Mouse (Mus musculus) 416B (cell line): ENCODE results near the gene Rbm17.
"Not testable (repeated sequence)": the region's sequence is repeated elsewhere in the genome, so short reads cannot be mapped to it uniquely, and the experiment has no call there.

Source experiments
- DNase-seq: peaks from one replicate; pipeline ENCODE4 v3.0.0; 2011; ENCODE audit warnings: low read depth

The Rbm17 gene

DNA sequence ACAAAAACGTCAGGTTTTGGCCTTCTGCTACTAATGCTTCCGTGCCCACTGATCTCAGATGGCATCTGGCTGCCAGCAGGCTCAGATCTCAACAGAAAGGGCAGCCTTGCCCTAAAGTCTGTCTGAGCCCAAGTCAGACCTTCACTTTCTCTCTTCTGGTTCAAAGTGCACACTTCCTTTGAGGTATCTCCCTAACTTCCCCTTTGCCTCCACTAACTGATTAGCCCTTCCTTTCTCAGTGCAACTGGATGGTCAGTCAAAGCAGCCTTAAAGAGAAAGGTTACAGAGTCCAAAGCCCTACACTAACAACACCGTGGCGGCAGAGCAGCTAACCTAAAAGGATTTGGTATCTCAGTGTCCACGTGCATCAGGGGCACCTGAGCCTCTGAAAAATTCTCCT lies 59.6 kb downstream of the Rbm17 start:
- peak; percentile 86 for DNase-seq

DNA sequence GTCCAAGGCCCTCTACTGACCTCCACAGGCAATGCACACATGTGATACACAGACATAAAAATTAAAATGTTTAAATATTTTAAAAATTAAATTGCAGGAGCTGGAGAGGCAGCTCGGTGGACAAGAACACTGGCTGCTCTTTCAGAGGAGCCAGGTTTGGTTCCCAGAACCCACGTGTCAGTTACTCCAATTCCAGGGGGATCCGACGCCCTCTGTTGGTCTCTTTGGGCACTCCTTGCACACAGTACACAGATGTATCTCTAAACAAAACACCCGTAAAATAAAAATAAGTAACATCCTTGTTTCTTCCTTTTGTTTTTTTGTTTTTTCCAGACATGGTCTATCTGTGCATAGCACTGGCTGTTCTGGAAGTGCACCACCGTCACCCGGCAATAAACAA lies 60.8 kb downstream of the Rbm17 start:
- DNase-seq, result peak; percentile 37

DNA sequence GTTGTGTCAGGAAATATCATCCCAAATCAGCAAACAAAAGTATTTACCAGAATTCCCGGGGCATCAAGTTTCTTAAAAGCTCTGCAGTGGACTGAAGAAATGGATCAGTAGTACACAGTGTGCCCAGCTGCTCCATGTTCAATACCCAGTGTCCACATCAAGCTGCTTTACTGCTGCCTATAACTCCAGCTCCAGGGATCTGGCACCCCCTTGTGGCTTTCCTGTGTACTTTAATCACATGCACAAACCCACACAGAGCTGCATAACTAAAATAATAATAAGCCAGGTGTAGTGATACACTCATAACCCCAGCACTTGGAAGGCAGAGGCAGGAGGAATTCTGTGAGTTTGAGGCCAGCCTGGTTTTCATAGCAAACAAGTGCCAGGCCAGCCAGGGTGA lies 61.3 kb downstream of the Rbm17 start:
- peak; percentile 80 for DNase-seq

DNA sequence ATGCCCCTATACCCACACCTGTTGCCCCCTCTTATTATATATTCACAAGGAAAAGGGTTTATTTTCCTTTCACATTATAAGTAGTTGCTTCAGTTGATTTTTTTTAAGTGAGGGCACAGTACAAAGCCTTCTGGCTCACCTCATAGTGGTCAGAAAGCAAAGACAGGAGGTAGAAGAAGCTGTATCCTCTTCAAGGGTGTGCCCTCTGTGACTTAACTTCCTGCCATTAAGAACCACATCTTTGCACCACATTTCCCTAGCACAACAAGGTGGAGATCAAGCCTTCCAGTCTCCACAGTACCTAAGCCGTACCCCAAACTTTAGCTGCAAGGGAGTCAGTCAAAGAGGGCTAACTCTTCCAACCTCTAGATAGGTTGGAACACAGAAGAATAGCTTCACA lies 61.8 kb downstream of the Rbm17 start:
- peak; percentile 53 for DNase-seq

DNA sequence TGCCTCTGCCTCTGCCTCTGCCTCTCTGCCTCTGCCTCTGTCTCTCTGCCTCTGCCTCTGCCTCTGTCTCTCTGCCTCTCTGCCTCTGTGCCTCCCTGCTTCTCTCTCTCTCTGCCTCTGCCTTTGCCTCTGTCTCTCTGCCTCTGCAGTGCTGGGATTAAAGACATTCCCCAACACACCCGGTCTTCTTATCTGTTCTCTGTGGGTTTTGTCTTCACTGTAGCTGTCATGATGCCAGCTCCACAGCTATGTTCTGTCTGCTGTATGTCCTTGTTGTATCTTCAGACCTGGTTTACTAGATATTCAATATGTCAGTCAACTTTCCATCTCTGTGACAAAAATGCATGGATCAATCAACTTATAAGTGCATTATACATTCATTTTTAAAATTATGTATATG lies 62.4 kb downstream of the Rbm17 start:
- DNase-seq, result not testable (repeated sequence)

DNA sequence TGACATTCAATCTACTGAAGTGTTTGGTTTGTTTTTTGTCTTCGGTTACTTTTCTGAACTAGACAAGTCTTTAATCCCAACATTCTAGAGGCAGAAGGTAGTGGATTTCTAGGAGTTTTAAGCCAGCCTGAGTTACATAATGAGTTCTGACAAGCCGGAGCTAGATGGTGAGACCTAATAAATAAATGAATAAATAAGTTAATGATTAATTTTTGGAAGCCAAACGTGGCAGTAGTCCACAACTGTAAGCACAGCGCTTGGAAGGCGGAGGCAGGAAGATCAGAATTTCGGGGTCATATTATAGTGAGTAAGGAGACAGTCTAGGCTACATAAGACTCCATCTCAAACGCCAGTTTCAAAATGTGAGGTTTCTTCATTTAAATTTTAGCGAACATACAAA lies 68.0 kb downstream of the Rbm17 start:
- DNase-seq, result no peak
